Mouse (Mus musculus) megakaryocyte-erythroid progenitor cell, adult 5-6 weeks (primary cell): ENCODE measurements at regions not wholly inside any gene's neighbourhood (a gene's known extent, or its start where the extent isn't known, plus 50 kb on each side); places are given as distances from the start of the nearest gene placed in this dataset.

Experiments used
- ATAC-seq: replicated peaks from 2 replicates; pipeline ENCODE4 v1.8.0; 2016; ENCODE audit warnings: mild to moderate bottlenecking, inconsistent platforms; ENCODE audit not compliant: severe bottlenecking, poor library complexity, low FRiP score, low TSS enrichment

DNA sequence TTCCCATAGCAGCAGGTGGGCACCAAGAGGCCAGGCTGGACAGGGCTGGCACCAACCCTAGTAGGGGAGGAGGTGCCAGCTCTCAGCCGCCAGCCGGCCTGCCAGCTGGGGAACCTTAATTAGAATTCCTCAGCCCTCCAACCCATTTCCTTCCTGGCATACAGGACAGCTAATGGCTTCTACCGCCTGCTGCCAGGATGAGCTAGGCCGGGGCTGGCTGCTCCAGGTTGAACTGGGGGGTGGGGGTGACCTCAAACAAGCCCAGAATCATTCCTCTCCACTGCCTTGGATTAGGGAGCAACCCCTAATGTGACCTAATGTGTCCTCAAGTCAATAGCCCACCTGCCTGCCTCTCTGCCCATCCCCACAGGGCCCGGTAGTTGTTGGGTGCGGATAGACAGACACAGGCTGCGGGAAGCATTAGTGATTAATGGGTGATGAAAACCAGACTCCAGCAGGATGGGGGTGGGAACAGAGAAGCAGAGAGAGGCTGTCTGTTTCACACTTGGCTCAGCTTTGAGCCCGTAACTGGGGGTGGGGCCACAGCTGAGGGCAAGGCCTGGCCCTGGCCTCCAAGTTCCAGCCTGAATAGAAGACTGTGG, 105.9 kb downstream of the Zfp36l2 start:
- no peak for ATAC-seq

DNA sequence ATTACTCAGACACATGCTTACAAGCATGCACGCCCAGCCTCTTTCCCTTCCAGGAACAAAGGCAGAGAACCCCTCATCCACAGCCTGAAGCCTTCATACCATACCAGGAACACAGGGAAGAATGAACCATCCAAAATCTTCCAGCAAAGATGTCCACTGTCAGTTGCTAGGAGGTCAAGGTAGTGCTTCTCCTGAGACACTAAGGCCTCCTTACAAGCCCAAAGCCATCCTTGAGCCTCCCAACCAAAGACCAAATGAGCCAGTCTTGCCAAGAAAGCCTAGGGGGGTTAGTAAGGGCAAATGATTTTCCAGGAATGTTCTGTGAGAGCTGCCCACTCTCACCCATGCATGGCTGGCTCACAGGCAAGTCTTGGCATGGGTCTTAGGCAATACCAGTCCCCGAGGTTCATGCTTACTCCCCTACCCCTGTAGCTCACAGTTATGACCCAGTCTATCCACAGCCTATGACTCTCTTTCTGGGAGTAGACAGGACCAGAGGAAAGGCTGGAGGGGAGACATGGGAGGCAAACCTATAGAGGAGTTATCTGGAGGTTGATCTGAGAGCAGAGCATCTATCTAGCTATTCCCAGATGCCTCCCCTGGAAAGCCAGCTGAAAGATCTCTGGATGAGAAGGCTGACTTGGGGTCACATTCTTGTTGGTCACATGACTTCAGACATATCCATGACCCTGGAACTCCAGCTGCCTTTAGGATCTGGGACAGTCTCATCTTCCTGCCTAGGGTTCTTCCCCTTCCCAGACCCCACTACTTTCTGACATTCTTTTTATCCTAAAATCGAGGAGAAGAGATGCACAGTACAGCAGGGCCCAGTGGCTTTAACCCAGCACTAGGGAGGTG, 112.4 kb downstream of the Zfp36l2 start:
- ATAC-seq = no peak

DNA sequence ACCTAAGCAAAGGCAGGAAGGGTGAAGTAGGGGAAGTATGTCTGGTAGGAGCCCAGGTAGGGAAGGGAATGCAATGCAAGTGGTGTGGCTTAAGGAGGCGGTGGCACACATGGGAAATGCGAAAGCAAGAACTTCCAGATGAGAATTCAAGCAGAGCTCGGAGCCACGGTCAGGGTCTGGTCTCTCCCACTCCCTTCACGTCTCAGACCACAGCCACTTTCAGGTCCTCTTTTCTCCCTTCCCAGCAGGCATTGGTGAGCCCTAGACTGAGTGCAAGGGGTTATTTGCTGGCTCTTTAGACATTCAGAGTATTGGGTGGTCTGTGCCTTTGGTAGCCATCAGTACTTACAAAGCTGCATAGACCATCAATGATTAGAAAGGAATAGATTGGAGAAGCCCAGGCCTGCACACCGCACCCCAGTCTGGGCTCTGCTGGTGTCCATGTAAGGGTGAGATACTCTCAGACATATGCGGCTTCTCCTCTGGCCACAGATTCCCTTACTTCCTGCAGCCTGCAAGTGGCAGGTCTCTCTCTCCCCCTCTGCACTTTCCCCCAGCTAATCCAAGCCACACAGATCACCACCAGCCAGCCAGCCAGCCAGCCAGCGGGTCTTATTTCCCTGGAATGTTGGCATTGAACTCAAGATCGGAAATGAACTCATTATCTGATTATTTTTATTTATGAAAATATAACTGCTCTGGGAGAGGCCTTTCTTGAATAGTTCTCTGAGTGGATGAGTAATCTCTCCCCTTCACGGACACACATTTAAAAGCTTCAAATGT, 113.6 kb downstream of the Zfp36l2 start:
- ATAC-seq = no peak

DNA sequence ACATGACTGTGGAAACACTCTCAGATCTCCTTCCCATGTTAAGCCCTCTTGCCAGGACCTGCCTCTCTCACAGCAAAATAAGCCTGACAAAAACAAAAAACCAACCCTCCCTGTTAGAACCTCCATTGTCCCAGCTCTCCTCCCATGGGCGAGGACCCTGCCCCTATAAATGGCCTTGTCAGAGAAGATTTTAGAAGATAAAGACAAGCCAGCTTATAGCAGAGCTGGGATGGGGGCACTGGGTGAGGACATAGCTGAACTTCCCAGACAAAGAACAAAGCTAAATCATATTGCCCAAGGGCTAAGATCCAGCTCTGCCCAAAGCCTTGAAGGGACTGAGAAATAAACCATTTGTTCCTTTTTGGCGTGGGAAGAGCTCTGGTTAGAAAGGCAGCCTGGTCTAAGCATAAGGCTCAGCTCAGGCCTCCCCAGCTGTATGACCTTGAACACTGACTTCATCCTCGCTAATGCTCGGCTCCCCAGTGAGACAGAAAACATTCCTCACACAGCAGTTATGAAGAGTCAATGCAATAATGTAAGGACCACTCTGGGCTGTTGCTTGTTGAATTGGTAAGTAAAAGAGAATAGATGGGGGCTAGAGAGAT, 115.2 kb downstream of the Zfp36l2 start:
- no peak for ATAC-seq

DNA sequence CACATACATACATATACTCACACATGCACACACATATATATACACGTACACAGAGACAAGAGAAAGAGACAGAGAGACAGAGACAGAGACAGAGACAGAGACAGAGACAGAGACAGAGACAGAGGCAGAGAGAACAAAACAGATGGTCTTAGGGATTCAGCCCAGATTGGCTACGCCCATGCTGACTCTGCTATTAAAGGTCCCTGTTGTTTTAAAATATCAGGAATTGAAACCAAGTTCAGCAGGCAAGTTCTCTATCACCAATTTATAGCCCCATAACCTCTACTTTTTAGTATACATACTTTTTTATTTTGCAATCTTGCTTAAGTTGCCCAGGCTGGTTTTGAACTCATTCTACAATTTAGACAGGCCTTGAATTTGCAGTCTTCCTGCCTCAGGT, 115.9 kb downstream of the Zfp36l2 start:
- ATAC-seq = no peak

DNA sequence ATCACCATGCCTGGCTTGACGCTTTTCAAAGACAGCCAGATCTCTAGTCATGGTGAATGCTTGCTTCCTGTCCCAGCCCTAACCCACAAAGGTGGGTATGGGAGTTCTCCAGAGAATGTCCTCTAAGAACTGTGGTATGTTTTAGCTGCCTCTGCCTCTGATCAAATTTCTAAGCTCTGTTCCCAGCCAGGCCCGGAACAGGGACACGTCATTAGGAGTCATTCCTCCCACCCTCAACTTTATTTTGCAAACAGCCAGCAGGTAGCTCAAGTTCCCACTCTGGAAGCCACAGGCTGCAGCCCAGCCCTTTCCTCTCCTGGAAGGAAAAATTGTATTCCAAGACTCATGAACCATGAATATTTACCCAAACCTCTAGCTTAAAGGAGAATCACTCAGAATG, 117.2 kb downstream of the Zfp36l2 start:
- ATAC-seq = no peak

DNA sequence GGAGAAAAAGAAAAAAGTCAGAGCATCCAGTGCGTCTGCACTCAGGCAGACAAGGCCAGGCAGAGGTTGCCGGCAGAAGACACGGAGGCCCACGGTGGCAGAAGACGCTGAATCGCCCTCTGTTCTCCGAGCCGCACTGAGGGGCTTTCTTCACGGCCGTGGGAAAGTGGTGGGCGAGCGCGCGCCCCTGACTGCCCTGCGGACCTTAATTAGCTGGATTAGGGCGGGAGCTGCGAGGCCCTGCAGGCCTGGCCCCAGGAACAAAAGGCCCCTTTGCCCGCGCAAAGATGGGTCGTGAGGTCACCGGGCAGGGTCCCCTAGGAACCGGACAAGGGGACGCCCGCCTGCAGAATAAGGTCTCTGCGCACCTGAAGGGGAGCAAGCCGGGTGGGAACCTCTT, 120.6 kb downstream of the Zfp36l2 start:
- no peak for ATAC-seq

DNA sequence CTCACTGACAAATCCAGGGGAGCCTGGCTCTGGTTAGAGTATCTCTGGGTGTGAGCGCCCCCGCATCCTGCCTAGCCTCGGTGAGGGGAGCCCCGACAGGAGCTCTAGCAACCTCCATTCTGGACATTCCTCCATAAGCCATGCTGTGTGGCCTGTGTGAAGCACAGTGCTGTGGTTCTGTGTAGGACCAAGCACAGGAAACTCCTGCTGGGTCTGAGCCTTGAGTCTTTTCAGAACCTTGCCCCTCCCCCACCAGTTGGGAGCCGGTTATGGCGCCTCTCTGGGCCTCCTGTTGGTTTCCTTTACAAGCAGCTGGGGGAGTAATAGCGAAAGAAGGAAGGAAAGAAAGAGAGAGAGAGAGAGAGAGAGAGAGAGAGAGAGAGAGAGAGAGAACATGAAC, 124.0 kb downstream of the Zfp36l2 start:
- ATAC-seq = no peak

DNA sequence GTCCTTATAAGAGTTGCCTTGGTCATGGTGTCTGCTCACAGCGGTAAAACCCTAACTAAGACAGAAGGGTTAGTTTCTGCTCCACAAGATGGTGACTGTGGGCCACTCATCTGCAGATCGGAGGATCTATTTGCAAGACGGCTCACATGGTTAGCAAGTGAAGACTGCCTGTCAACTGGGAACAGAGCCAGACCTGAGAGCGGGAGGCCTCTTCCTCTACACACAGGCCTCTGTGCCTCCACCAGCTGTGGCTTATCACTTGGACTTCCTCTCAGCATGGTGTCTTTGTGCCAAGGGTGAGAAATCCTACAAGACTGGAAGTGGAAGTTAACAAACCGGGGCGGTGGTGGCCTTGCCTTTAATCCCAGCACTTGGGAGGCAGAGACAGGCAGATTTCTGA, 126.1 kb downstream of the Zfp36l2 start:
- peak; percentile 89 for ATAC-seq

DNA sequence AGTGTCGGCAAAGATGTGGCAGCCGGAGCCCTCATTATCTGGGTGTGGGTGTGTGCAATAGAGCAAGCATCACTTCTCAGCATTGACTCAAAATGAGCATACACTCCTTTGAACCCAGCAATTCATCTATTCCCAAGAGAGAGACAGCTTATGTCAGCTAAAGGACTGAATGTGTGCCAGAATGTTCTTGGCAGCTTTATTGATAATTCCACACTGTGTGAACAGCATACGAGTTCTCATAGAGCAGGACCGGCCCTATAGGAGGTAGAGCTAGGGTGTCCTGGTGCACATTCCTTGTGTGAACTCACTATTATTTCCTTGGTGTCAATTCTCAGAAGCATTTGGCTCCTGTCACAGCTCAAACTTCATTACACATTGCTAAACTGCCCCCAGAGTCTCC, 131.3 kb downstream of the Zfp36l2 start:
- ATAC-seq = no peak

DNA sequence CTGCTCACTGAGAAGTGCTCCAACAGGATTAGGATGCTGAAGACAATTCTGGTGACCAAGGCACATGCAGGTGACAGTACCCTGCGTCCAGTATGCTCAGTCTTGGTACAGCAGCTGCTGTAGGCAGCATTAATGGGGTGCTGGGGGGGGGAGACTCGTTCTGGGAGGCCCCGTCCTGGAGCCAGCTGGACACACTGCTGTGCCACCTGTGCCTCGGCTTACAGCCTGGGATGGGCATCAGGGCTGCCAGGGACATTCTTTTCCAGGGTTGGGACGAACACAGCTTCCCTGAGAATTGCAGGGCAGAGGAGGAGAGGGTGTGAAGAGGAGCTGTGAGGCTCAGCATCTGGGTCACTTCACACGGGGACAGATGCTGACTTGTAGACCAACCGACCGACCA, 135.3 kb downstream of the Zfp36l2 start:
- no peak for ATAC-seq

DNA sequence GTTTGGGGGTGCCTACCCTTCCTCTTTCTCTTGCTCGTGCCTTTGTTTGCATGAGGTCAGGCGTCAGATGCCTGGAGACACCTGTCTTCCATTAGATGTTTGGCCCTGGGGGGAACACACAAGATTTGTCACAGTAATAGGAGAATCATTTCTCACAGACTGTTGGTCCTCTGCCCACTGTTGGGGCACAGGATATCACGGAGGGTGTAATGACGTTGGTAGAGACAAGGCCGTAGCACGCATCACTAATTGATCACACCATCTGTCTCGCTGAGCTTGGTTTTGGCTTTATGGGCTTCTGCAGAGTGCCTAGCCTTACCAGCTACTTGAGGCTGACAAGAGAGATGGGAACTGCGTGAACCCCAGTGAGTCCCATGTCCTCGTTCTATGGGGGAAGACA, 136.5 kb downstream of the Zfp36l2 start:
- ATAC-seq = no peak

DNA sequence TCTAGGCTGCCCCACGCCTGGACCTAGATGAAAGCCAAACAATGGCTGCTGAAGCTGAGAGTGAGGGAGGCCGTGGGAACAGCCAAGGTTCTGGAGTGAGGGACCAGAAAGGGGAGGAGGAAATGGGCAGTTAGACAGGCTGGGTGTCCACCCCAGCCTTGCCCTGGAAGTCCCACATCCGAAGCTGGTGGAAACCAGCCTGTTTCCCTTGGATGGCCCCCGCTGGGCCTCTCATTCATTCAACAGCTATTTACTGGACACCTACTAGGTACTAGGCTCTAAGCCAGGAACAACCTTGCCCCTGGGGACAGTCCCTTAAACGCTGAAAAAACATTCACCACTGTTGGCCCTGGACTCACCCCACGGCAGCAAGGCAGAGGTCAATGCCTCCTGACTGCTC, 139.2 kb downstream of the Zfp36l2 start:
- no peak for ATAC-seq

DNA sequence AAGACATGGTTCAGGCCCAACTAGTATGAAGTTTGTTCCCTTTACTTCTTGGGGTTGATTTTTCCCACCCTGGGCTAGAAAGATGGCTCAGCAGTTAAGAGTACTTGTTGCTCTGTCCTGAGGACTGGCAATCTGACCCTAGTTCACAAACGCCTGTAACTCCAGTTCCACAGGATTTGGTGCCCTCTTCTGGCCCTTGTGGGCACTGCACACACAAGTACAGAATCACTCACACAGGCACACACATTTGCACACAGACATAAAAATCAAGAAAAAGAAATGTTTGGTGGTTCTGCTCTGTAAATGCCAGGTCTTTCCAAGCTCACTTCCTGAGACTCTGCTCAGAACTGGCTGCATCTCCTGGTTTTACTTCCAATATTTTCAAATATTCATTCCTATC, 140.2 kb downstream of the Zfp36l2 start:
- ATAC-seq = no peak

DNA sequence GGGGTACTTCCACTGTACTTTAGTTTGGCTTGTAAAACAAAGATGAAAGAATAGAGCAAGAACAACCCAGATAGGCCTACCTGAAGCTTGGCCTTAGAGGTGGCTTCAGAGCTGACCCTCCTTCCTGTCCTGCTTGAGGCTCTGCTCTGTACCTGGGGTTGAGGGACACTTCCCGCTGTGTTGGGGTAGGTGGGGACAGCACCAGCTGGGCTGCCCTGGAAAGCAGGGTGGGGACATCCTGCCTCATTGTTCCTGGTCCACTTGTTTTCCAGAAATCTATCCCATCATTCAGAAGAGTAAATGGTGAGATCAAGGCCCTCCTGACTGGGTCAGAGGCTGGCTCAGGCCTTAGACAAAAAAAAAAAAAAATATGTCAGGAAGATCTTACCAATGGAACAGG, 141.9 kb downstream of the Zfp36l2 start:
- ATAC-seq = no peak

DNA sequence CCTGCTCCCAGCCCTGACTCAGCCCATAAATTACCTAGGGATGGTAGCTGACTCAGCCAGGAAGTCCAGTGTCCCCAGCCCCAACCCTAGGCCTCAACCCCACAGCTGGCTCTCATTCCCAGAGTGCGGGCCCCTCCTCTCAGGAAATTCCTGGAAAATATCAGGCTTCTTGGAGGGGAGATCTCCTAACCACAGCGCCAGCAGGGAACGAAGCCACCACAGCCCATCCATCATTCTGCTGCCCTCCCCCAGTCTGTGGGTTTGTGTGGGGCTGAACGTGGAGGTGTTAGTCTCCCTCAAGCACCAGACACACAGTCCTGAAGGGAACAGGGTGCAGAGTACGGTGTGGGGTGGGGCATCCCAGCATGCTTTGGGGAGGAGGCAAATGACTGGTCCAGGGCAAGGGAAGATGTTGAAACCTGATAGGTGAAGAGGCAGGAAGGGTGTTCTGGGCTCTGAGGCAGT, 143.2 kb downstream of the Zfp36l2 start:
- ATAC-seq = peak; percentile 45; the same call in 1 of the 2 replicates

DNA sequence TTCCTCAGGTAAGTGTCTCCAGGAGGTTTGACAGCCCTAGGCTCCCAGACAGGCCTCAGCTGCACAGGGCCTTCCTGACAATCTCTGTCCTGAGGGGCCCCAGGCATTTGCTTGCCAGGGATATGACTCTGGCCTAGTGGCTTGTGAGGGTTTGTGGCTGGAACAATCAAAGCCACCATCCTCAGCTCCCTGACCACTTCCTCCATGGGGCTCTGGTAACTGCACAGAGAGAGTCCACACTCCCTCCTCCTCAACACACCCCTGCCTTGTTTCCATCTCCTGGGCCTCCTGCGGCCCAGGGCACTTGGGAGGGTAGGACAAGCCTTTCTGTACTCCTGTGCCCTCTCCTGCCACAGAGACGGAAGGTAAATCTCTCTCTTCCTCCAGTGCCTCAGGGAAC, 144.6 kb downstream of the Zfp36l2 start:
- no peak for ATAC-seq

DNA sequence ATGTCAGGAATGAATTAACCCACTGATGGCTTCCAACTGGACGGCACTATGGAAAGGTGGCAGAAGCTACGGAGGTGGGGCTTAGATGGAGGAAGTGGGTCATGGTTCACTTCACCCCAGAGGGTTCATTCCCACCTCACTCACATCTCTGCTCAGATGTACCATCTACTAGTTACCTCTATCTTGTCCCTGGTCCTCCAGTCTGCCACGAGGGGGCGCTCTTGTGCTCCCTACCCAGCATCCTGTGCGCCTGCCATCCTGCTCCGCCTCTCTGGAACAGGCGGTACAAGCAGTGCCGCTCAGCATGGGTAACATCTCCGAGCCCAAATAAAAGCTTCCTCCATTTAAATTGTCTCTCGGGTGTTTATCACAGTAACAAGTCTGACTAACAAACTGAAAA, 148.3 kb downstream of the Zfp36l2 start:
- peak; percentile 89 for ATAC-seq

DNA sequence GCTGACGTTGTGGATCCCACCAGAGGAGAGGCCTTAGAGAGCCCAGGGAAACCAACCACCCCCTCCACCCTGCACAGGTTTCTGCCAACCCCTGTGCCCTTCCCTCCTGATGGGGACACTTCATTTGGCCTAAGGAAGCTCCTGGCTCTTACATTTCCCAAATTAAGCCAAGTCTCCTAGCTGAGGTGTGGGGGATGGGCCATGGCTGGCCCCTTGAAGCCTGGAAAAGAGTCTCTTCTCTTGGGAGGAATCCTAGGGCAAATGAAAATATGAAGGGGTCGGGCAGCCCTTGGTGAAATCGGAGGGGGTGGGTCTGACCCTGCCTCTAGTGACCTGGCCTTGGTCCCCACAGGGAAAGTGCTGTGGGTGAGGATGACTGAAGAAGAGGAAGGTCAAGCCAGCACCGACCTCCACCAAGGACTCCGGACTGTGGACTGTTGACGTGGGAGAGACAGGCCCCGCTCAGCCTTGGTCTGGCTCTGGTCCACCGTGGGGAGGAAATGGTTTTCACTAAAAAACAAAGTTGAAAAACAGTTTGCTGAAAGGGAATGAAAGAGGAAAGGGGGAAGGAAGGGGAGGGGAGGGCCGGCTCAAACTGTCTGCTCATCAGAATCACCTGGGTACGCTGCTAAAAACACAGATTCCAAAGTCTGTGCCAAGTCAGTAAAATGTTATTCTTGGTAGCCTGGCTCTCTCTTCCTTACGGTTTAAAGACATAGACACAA, 150.0 kb downstream of the Zfp36l2 start:
- no peak for ATAC-seq
